Mouse (Mus musculus) erythroblast, embryonic 14.5 days (primary cell): ENCODE measurements around the gene Tedc2.

Experiments
- GATA1 ChIP-seq: IDR thresholded peaks from 2 replicates; pipeline ENCODE4 v1.6.1; 2012; ENCODE audit warnings: low read length, inconsistent platforms, mixed read lengths
- TAL1 ChIP-seq: IDR thresholded peaks from 3 replicates; pipeline ENCODE4 v1.6.1; 2012; ENCODE audit warnings: low read length, inconsistent platforms, mixed read lengths

DNA sequence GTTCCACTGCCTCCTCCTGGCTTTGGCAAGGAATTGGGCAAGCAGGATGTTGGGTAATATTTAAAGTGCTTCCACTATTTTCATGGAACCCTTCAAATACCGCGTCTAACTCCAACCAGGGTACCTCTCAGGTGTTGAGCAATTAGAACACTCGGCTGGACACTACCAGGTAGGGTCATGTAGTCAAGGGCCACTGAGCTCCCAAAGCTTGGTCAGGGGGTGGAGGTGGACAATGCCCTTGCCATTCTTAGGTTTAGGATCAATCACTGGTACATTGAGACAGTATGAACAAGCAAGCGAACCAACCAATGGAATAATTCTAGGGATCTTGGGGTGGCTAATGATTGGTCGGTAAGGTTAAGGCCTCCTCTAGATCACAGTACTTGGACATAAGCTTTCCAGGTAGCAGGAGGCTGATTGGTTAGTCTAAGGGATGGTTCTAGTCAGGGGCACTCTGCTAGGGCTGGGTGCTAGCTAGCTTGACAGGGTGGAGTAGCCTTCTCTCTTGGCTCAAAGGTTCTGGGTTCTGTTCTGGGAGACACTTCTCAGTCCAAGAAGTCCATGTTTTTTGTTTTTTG lies 8.1 kb downstream of the Tedc2 start:
- no peak for TF ChIP-seq TAL1
- no peak for TF ChIP-seq GATA1
